Mouse (Mus musculus) G1E (cell line): Measurements from ENCODE around the gene Dlx3.

ENCODE experiments used
- CTCF ChIP-seq: IDR thresholded peaks from 2 replicates; pipeline ENCODE4 v1.5.1; 2012; ENCODE audit warnings: low read depth, low read length, inconsistent platforms, mixed read lengths
- GATA1 ChIP-seq: IDR thresholded peaks from 2 replicates; pipeline ENCODE4 v1.6.1; 2012; ENCODE audit warnings: borderline replicate concordance, low read length, inconsistent platforms, mixed read lengths
- TAL1 ChIP-seq: conservative IDR thresholded peaks from 2 replicates; pipeline ENCODE4 v1.6.1; 2012; ENCODE audit warnings: low read depth, low read length, inconsistent platforms, mixed read lengths

GRCm38 (mm10) chr11:95087301-95088228 lies 32.4 kb upstream of the Dlx3 start:
- TF ChIP-seq CTCF, result no peak
- TF ChIP-seq GATA1, result no peak
- no peak for TF ChIP-seq TAL1
